Mouse (Mus musculus) myocyte (in vitro differentiated cells): ENCODE measurements around the gene D13Ertd608e.
"Not testable (repeated sequence)": the region's sequence is repeated elsewhere in the genome, so short reads cannot be mapped to it uniquely, and the experiment has no call there.

Source experiments
- E2F4 ChIP-seq: IDR thresholded peaks from one replicate; pipeline ENCODE4 v1.6.1; 2011; ENCODE audit warnings: mild to moderate bottlenecking, control low read depth, moderate library complexity; ENCODE audit not compliant: insufficient read depth
- MYOD1 ChIP-seq, 3 experiments: IDR thresholded peaks; one replicate each; pipeline ENCODE4 v1.6.1; 2011; ENCODE audit warnings: control low read depth in 2 of 3, low read depth in 2 of 3, mild to moderate bottlenecking in 2 of 3, moderate library complexity in 1 of 3; ENCODE audit not compliant: insufficient read length in 2 of 3, control insufficient read depth in 1 of 3
- MYOG ChIP-seq, 3 experiments: IDR thresholded peaks; one replicate each; pipeline ENCODE4 v1.6.1; 2011; ENCODE audit warnings: control low read depth in 2 of 3, low read depth in 2 of 3, mild to moderate bottlenecking in 2 of 3; ENCODE audit not compliant: insufficient read length in 2 of 3, control insufficient read depth in 1 of 3, insufficient read depth in 1 of 3
- POLR2A ChIP-seq: IDR thresholded peaks from one replicate; pipeline ENCODE4 v1.6.1; 2011; ENCODE audit warnings: low read depth, mild to moderate bottlenecking, control low read depth, moderate library complexity; ENCODE audit not compliant: insufficient read length
- REST ChIP-seq: IDR thresholded peaks from one replicate; pipeline ENCODE4 v1.6.1; 2011; ENCODE audit warnings: mild to moderate bottlenecking, control low read depth, moderate library complexity; ENCODE audit not compliant: insufficient read depth, insufficient read length
- TCF12 ChIP-seq: IDR thresholded peaks from one replicate; pipeline ENCODE4 v1.6.1; 2011; ENCODE audit warnings: mild to moderate bottlenecking, control low read depth; ENCODE audit not compliant: poor library complexity, insufficient read depth, severe bottlenecking
- USF1 ChIP-seq: IDR thresholded peaks from one replicate; pipeline ENCODE4 v1.6.1; 2011; ENCODE audit warnings: low read depth, mild to moderate bottlenecking, control low read depth, moderate library complexity

GRCm38 (mm10) chr13:119864395-119864999, 28.7 kb downstream of the D13Ertd608e start:
- TF ChIP-seq MYOG (IDR thresholded peaks at IDR 0.05; ENCODE audit: control insufficient read depth in 1 of 3, insufficient read depth in 1 of 3, insufficient read length in 2 of 3, low read depth in 2 of 3); POLR2A; USF1; REST; MYOD1 (IDR thresholded peaks at IDR 0.05; ENCODE audit: control insufficient read depth in 1 of 3, insufficient read length in 2 of 3, low read depth in 2 of 3); E2F4; TCF12: not testable (repeated sequence)
